Comparison of ENCODE assay signal across 16 mouse cellular contexts in genomic region chr14:30637087-30637486, GRCm38 (mm10). TPM values are rescaled to one million over a fixed set of nuclear protein-coding genes. Genes with fewer than 3 reads are reported as not detected.
DNase-seq lines count a peak whose midpoint lies in the region; ATAC-seq and TF ChIP-seq lines count a peak whose summit lies in the region.
"Had no signal": no experiment of that assay in that cellular context is flagged by ENCODE, and none has a peak within 500 bp of the region (broad histone marks: within the 10 kb centered on the region; RNA-seq: fewer than 3 reads in every experiment).

No protein-coding gene starts in this region.

- no peaks in the 10 kb centered on the region for H3K36me3 ChIP-seq in heart, embryonic 12.5 days
- H3K36me3 ChIP-seq in intestine, postnatal 0 days (ENCODE audit: control insufficient read depth, insufficient read depth): no peaks in the 10 kb centered on the region
- H3K36me3 ChIP-seq: liver, embryonic 12.5 days; midbrain, embryonic 12.5 days had no signal

- H3K9me3 ChIP-seq in heart, embryonic 12.5 days (replicated peaks): no peaks in the 10 kb centered on the region
- H3K9me3 ChIP-seq in intestine, postnatal 0 days (ENCODE audit: control insufficient read depth): no peaks in the 10 kb centered on the region
- H3K9me3 ChIP-seq: forebrain, embryonic 13.5 days; liver, embryonic 12.5 days; midbrain, embryonic 12.5 days had no signal

- H3K27ac ChIP-seq in heart, embryonic 12.5 days (ENCODE audit: poor library complexity, severe bottlenecking): 0 out of 2 replicates have a peak overlapping the region, but pooled peaks have one; percentile 19
- peak overlapping the region; percentile 46; the same call in 1 of the 2 replicates for H3K27ac ChIP-seq in intestine, postnatal 0 days (ENCODE audit: low read depth, low read length)
- H3K27ac ChIP-seq: forebrain, embryonic 13.5 days; left cerebral cortex, adult 2 months; liver, embryonic 12.5 days; midbrain, embryonic 12.5 days had no signal

- H3K4me2 ChIP-seq in heart, embryonic 12.5 days: no peak overlapping the region
- H3K4me2 ChIP-seq in intestine, postnatal 0 days (replicated peaks; ENCODE audit: low read depth): no peak overlapping the region
- H3K4me2 ChIP-seq: forebrain, embryonic 13.5 days; liver, embryonic 12.5 days; midbrain, embryonic 12.5 days had no signal

- no peak for ATAC-seq in heart, embryonic 12.5 days (ENCODE audit: insufficient number of reproducible peaks, low FRiP score)
- ATAC-seq in intestine, postnatal 0 days: peak; percentile 48
- ATAC-seq in cerebellum, adult (ENCODE audit: insufficient number of reproducible peaks, low FRiP score, low TSS enrichment): no peak
- ATAC-seq: forebrain, embryonic 13.5 days; liver, embryonic 12.5 days had no signal

- no peak overlapping the region for H3K9ac ChIP-seq in heart, embryonic 12.5 days
- H3K9ac ChIP-seq in intestine, postnatal 0 days (ENCODE audit: low read depth, low read length): no peak overlapping the region
- H3K9ac ChIP-seq: forebrain, embryonic 13.5 days; liver, embryonic 12.5 days; midbrain, embryonic 12.5 days had no signal

- peaks cover 46% of the 10 kb centered on the region for H3K4me1 ChIP-seq in heart, embryonic 12.5 days (replicated peaks)
- H3K4me1 ChIP-seq in intestine, postnatal 0 days (replicated peaks; ENCODE audit: control insufficient read depth, insufficient read depth, low read length): peaks cover 16% of the 10 kb centered on the region
- H3K4me1 ChIP-seq: midbrain, embryonic 12.5 days had no signal

- no peak for DNase-seq in heart, adult 9 months (ENCODE audit: low spot score in 2 of 2)
- DNase-seq in NIH3T3 (ENCODE audit: low read depth): peak; percentile 56
- DNase-seq in kidney, postnatal 36 days: peak; percentile 84 to 90
- DNase-seq in frontal cortex, postnatal 36 days (ENCODE audit: low spot score in 2 of 2): no peak
- DNase-seq in ovary, postnatal 14 days (ENCODE audit: low spot score): no peak
- DNase-seq: cerebellum, adult 2 months; gastrocnemius, adult 2 months; lung, postnatal 14 days; thymus, adult 2 months had no signal

- no peak overlapping the region for H3K4me3 ChIP-seq in heart, embryonic 12.5 days
- H3K4me3 ChIP-seq in intestine, postnatal 0 days (ENCODE audit: low read depth, low read length): no peak overlapping the region
- H3K4me3 ChIP-seq: forebrain, embryonic 13.5 days; gastrocnemius, adult 2 months; left cerebral cortex, adult 2 months; liver, embryonic 12.5 days; midbrain, embryonic 12.5 days had no signal

- no peaks in the 10 kb centered on the region for H3K27me3 ChIP-seq in heart, embryonic 12.5 days (replicated peaks)
- H3K27me3 ChIP-seq in intestine, postnatal 0 days (replicated peaks; ENCODE audit: control insufficient read depth, insufficient read depth, low read length): no peaks in the 10 kb centered on the region
- H3K27me3 ChIP-seq: forebrain, embryonic 13.5 days; liver, embryonic 12.5 days had no signal

- WGBS in heart, embryonic 12.5 days: 86% methylated on average over 2 of the region's 2 CpGs
- WGBS in intestine, postnatal 0 days: 33% methylated on average over 2 of the region's 2 CpGs

- TF ChIP-seq CTCF in intestine, postnatal 0 days (IDR thresholded peaks at IDR 0.05; ENCODE audit: low read depth): no peak

RNA-seq across cellular contexts. Expression of gene Prkcd, which starts 11.1 kb away (rescaled TPM):
- polyA plus RNA-seq in heart, embryonic 12.5 days (2016; fragmentation: Nextera tagmentation; extraction: Ambion mirVana): 38.8 and 40.7 TPM in 2 replicates
- 54.7 and 60.6 TPM in 2 replicates for polyA plus RNA-seq in intestine, postnatal 0 days (2015; fragmentation: Nextera tagmentation; extraction: Ambion mirVana)

RNA-seq across cellular contexts. Expression of gene Rft1, which starts 17.1 kb away (rescaled TPM):
- polyA plus RNA-seq in heart, embryonic 12.5 days (2016; fragmentation: Nextera tagmentation; extraction: Ambion mirVana): 12.1 and 12.3 TPM in 2 replicates
- polyA plus RNA-seq in intestine, postnatal 0 days (2015; fragmentation: Nextera tagmentation; extraction: Ambion mirVana): 8.4 and 9.0 TPM in 2 replicates

Comparison
In these comparisons a context has a peak if more than half of its experiments do, and no peak if none do; other contexts are left out.
1. DNase-seq: peak in NIH3T3 (single experiment) and kidney, postnatal 36 days (2 of 2); none in heart, adult 9 months (0 of 2), frontal cortex, postnatal 36 days (0 of 2) and ovary, postnatal 14 days (single experiment).